Mouse (Mus musculus) ES-Bruce4 (cell line): ENCODE measurements around the gene Scgb1c1.

Experiments
- CTCF ChIP-seq: IDR thresholded peaks from one replicate; pipeline ENCODE4 v1.8.1; 2011; ENCODE audit warnings: low read depth, low read length
- EP300 ChIP-seq: IDR thresholded peaks from 2 replicates; pipeline ENCODE4 v1.6.1; 2011; ENCODE audit warnings: low read depth, low read length; ENCODE audit not compliant: insufficient read depth
- POLR2A ChIP-seq: IDR thresholded peaks from one replicate; pipeline ENCODE4 v1.8.1; 2011; ENCODE audit warnings: low read length; ENCODE audit not compliant: insufficient read depth

DNA sequence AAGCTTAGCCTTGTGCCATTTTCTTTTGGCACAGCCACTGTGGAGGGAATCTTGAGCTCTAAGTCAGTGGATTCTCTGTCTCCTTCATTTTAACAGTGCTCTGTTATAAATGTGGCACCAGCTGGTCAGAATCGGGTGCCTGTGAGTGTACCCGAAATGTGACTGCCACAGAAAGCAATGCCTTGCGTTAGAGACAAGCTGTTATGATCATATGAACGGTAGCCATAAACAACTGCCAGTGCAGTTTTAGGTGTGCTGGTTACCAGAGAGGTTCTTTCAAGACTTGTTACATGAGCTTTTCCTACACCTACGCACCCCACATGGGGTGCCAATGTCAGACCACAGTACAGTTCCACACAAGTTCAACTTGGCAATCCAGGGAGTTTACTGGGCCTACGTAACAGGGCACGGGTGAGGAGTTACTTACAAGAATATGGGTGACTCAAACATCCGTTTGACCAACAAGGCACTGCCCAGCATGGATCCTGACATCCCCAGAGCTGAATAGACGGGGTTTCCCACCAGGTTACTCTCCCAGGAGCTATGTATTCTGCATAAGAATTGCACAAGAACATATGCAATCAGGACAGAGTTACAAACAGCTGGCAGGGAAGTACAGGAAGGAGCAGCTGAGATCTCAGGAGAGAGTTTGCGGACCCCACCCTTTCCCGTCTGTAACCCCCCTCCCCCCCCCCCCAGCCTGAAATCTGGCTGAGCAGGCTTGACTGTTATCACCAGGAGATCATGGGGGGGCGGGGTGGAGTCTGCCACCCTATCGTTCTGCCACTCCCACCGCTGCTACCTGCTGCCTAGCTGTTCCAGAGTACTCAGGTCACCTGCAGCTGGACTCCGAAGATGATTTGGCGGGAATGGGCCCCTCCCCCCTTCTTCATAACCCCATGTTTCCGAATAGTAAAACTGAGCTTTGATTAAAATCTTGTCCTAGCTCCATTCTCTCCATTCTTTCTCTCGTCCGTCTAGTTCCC, 4.3 kb upstream of the Scgb1c1 start:
- TF ChIP-seq EP300 (peak; percentile 67; the same call in 1 of the 2 replicates), POLR2A (no peak), CTCF (no peak)
